Mouse (Mus musculus): ENCODE measurements around the gene Pex3.
A peak's percentile ranks its signal among the peaks of the same experiment; 100 is the strongest.
"Not testable (repeated sequence)": the region's sequence is repeated elsewhere in the genome, so short reads cannot be mapped to it uniquely, and the experiment has no call there.

The Pex3 gene

DNA sequence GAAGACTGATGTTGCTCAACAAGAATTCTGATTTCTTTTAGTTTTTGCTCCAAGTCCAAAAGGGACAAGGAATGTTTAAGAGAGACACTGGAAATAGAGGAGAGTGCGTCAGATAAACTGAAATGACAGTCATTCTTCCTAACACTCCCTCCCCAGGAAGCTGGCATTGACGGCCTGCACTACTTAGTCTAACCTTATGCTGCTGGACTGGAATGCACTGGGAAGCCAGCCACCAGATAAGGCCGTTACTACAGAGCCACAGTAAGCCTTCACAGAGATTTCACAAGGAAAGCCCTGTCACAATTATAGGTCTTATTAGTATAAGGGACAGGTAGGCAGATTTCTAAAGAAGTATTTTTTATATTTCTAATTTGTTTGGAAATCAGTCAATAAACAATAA lies 18.2 kb downstream of the Pex3 start:
- no peak for DNase-seq

DNA sequence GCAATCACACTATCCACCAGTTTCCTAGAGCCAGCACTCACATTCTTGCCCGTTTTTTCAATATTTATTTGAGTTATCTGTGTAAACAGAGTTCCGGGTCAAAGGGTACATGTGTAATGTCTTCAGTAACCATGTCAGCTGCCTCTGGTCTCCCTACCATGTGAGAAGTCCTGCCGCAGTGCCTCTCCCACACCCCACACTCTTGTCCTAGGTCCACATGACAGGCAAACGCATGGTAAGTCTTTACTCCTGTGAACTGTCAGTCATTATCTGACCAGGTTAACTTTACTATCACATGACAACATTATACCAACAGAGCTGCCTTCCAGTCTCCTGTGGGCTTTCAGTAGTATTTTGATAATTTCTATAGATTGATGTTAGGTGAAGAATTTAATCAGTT lies 24.8 kb downstream of the Pex3 start:
- DNase-seq = no peak

DNA sequence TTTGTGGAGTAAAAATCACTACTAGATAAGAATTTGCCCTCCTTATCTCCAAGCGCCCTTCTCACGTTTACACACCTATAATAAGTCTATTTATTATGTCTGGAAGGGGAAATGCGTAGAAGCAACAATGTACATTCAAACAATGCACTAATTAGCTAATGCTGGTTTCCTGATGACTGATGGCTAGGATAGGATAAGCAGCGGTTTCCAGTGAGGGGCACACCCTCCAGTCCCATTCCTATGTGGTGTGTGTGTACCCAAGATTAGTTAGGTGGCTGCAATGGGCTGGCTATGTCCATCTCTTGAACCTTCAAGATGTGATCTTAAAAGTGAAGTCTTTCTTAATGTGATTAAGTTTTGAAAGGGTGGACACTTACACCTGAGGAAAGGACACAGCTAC lies 31.1 kb downstream of the Pex3 start:
- DNase-seq = no peak

DNA sequence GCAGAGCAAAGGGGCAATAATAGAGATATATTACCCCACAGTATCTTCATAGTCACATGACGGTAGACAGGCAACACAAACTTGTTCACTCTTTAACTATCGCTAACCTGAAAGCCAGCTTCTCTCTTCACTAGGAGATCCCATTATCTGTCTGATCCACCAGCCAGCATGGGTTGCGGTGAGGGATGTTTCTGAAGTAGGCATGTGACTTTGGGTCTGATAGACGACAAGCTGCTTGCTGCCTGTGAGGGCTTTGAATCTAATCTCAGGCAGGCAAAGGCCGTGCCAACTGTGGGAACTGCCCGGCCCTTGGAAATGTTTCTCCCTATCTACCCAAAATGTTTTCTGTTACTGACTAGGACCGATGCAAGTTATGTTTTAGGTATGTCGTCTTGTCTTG lies 50.6 kb downstream of the Pex3 start:
- DNase-seq = no peak

DNA sequence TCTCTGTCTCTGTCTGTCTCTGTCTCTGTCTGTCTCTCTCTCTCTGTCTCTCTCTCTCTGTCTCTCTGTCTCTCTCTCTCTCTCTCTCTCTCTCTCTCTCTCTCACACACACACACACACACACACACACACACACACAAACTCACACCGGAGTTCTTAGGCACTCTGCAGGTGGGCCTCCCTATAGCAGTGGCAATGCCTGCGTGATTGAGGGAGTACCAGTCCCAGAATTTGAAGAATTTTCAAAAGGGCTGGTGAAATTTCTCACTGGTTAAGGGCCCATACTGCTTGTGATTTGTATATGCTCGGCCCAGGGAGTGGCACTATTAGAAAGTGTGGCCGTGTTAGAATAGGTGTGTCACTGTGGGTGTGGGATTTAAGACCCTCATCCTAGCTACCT lies 51.4 kb downstream of the Pex3 start:
- not testable (repeated sequence) for DNase-seq

DNA sequence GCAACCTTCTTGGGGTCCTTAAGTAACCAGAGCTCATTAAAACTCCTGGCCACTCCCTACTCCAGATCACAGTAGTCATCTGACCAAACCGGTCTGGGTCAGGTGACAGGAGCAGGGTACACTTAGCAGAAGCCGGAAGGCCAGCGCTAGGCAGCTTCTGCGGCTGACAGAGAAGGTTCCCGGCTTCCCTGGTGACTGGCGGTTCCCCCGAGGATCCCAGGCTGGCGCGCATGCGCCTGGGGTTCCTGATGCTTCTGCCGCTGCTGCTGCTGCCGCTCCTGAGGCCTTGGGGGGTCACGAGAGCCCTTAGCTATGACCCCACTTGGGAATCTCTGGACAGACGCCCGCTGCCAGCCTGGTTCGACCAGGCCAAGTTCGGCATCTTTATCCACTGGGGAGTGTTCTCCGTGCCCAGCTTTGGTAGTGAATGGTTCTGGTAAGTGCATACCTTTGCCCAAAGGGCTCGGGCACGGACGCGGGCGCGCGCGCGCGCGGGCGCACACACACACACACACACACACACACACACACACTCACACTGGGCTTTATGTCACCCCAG lies 51.9 kb downstream of the Pex3 start:
- DNase-seq = peak; percentile 95

- no peak for DNase-seq
These were observed 52.5 kb downstream of the Pex3 start for GRCm38 (mm10) chr10:13500473-13500872.

DNA sequence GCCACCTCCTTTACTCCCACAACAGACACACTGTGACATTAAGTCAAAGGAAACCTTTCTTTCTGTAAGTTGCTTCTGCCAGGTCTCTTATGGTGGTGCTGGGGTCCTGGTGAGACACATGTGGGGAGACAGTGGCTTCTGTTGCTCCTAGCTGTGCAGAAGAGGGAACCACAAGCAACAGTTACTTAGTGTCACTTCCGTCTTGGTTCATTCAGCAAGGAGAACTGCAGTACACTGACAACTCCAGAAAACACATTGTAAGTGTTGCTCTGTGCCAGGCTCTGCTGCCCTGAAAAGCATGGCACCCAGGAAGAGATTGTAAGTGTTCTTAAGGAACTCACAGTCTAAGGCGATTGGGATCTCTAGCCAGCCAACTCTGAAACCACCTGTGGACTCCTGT lies 53.6 kb downstream of the Pex3 start, which contains the start of gene Fuca2:
TSS of gene Fuca2 (plus strand) at position 210 of the 400 bp plus-strand sequence.
- DNase-seq = no peak

DNA sequence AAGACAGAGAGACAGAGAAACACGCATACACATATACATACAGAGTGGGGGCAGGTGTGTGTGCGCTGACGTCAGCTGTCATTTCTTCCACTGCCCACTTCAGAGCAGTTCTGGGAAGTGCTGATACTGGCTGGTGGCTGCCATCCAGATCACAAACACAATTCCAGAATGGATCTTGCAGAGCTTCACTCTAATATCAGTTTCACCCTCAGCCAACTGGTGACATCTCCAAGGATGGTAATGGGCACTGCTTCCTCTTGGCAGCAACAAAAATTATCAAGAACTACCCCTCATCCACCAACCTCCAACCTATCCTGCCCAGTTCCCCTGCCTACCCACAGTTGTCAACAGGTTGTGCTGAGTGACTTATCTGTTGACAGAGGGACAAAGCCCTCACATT lies 56.6 kb downstream of the Pex3 start:
- DNase-seq = no peak

- DNase-seq = peak; percentile 68
These were observed 58.8 kb downstream of the Pex3 start for GRCm38 (mm10) chr10:13493978-13494686.

DNA sequence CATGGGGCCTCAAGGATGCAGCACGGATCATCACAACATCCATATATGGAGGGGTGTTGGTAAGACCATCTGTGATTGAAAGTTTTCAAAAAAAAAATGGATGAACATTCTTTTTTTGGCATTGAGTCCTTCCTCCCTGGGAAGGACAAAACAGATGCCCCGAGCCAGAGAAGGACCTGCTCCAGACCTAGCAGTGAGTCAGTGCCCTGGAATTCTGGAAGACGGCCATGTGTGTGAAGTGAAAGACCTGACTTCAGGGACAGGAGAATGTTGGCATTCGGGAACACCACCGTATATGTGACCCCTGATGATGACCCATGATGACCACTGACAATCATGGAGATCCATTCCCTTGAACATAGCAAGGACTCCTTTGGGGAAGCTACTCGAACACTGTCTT lies 63.3 kb downstream of the Pex3 start:
- DNase-seq = no peak

GRCm38 (mm10) chr10:13485958-13486357 lies 67.0 kb downstream of the Pex3 start:
- DNase-seq = no peak

DNA sequence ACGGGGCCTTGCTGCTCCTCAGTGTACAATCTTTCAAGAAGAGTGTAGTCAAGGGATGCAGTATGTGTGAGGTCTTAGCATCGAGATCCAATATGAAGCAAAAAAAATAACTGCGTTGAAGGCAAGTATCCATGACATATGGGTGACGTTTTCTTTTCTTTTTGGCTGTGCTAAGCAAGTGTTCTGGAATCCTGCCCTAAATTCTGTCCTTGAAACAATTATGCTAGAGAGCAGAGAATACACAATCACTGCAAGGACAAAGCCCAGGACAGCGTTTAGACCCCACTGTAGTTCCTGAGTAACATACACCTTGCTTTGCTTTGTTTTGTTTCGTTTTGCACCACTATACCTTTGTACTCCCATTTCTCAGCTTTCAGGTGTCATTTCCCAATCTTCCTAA lies 73.6 kb downstream of the Pex3 start:
- DNase-seq = no peak

DNA sequence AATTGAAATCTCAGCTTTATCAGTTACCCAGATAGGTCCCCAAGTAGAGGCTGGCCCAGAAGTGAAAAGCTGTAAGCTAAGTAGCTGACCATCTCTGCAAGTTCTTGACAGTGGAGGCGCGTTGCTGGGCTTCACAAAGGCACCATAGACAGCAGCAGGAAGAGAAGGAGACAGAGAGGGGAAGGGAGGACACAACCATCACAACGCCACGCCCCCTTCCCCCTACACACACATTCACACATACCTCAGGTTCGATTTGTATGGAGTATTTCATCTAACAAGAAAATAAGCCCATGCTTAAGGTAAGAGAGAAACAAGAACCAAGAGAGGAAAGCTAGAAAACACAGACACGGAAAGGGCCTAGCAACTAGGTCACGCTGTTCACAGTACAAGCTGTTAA lies 77.8 kb downstream of the Pex3 start:
- DNase-seq = no peak

DNA sequence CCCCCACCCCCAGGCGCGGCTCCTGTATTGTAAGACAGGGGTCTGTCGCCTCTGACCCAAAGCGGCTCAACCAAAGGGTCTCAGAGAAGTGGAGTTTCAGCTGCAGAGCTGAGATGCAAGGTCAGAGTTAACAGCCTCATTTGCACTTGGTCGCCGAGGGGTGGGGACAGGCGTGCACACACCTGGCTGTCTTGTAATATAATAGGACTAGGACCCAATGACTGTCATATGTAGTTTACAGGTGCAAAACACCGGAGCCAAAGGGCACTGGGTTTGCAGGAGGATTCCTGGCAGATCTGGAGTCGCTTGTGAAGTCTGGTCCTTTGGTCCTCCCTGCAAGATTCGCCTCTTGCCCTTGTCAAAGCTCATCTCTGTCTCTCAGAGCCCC lies 78.4 kb downstream of the Pex3 start:
- peak; percentile 19 for DNase-seq

All from kidney, adult 11 months (tissue).